Mouse (Mus musculus) kidney, embryonic 15.5 days (tissue): Measurements from ENCODE around the gene Pop5. TPM values are rescaled to one million over a fixed set of nuclear protein-coding genes. Genes with fewer than 3 reads are reported as not detected.

Experiments
- ATAC-seq: fragments of 200-750 bp; cut with Nextera tagmentation; replicated peaks from 2 replicates; pipeline ENCODE4 v1.8.0; 2017; ENCODE audit warnings: moderate TSS enrichment; ENCODE audit not compliant: low FRiP score
- H3K27ac ChIP-seq: fragments of 300-500 bp; sonication (generic); 2 replicates; pipeline ENCODE4 v1.5.1; 2015; ENCODE audit warnings: mild to moderate bottlenecking, inconsistent platforms
- H3K27me3 ChIP-seq: fragments of 300-500 bp; sonication (generic); 2 replicates; pipeline ENCODE4 v1.6.1; 2015; ENCODE audit warnings: inconsistent platforms
- H3K36me3 ChIP-seq: fragments of 300-500 bp; sonication (generic); 2 replicates; pipeline ENCODE4 v1.6.1; 2015; ENCODE audit warnings: inconsistent platforms
- H3K4me1 ChIP-seq: fragments of 300-500 bp; sonication (generic); 2 replicates; pipeline ENCODE4 v1.6.1; 2015; ENCODE audit warnings: inconsistent platforms
- H3K4me2 ChIP-seq: fragments of 300-500 bp; sonication (generic); 2 replicates; pipeline ENCODE4 v1.6.1; 2015; ENCODE audit warnings: moderate library complexity, mild to moderate bottlenecking, inconsistent platforms
- H3K4me3 ChIP-seq: fragments of 300-500 bp; sonication (generic); replicated peaks from 2 replicates; pipeline ENCODE4 v1.5.1; 2015; ENCODE audit warnings: mild to moderate bottlenecking, inconsistent platforms
- H3K9ac ChIP-seq: fragments of 300-500 bp; sonication (generic); 2 replicates; pipeline ENCODE4 v1.6.1; 2015; ENCODE audit warnings: mild to moderate bottlenecking, inconsistent platforms
- H3K9me3 ChIP-seq: fragments of 300-500 bp; sonication (generic); replicated peaks from 2 replicates; pipeline ENCODE4 v1.6.1; 2016; ENCODE audit warnings: inconsistent platforms
- WGBS: fragments of 180-500 bp; shearing (Covaris S2); methylation state at CpG from one replicate; pipeline ENCODE4 v1.1.7; 2015; ENCODE audit warnings: mixed read lengths; 5-methylcytosine and 5-hydroxymethylcytosine counted together
- polyA plus RNA-seq: library from polyadenylated mRNA; unstranded; fragments of >200 nt; fragmentation: Nextera tagmentation; extraction: Ambion mirVana; gene quantifications from 2 replicates; pipeline ENCODE4 v1.2.1, GENCODE M21; 2015

The Pop5 gene
- polyA plus RNA-seq, 1 experiment from 2014 or later = 123 TPM

GRCm38 (mm10) chr5:115294173-115294572, 58.5 kb downstream of the Pop5 start:
- 90% methylated on average over 8 of the region's 8 CpGs for WGBS
- ATAC-seq = no peak

More at GRCm38 (mm10) chr5:115294173-115294572, 58.5 kb downstream of the Pop5 start:
- no peaks in the 10 kb centered on the region for H3K27me3 ChIP-seq
- H3K9ac ChIP-seq = no peak overlapping the region
- peaks cover 21% of the 10 kb centered on the region for H3K4me1 ChIP-seq
- H3K27ac ChIP-seq = no peak overlapping the region
- no peak overlapping the region for H3K4me2 ChIP-seq
- H3K4me3 ChIP-seq = no peak overlapping the region
- peaks cover 98% of the 10 kb centered on the region for H3K36me3 ChIP-seq
- H3K9me3 ChIP-seq = no peaks in the 10 kb centered on the region

Other genes starting within 250 kb of the Pop5 start
- gene Sppl3, start 224.7 kb upstream of the Pop5 start, polyA plus RNA-seq = 13.6 and 14.8 TPM in 2 replicates
- 33.0 and 34.2 TPM in 2 replicates for gene Gm10401, start 137.5 kb upstream of the Pop5 start, polyA plus RNA-seq
- 85.1 and 94.7 TPM in 2 replicates for gene Acads, start 116.5 kb upstream of the Pop5 start, polyA plus RNA-seq
- gene Unc119b, start 100.9 kb upstream of the Pop5 start, polyA plus RNA-seq = 43.7 and 48.1 TPM in 2 replicates
- 84.7 and 97.3 TPM in 2 replicates for gene Mlec, start 77.7 kb upstream of the Pop5 start, polyA plus RNA-seq
- 1.7 TPM in 2 replicates for gene Cabp1, start 41.5 kb upstream of the Pop5 start, polyA plus RNA-seq
- 134 and 142 TPM in 2 replicates for gene Rnf10, start 37.1 kb downstream of the Pop5 start, polyA plus RNA-seq
- 51.0 and 51.2 TPM in 2 replicates for gene Coq5, start 43.8 kb downstream of the Pop5 start, polyA plus RNA-seq
- 1,617 and 1,807 TPM in 2 replicates for gene Dynll1, start 65.2 kb downstream of the Pop5 start, polyA plus RNA-seq
- 301 and 315 TPM in 2 replicates for gene Srsf9, start 91.3 kb downstream of the Pop5 start, polyA plus RNA-seq
- gene Gatc, start 105.3 kb downstream of the Pop5 start, polyA plus RNA-seq = 27.9 and 29.2 TPM in 2 replicates
- 56.2 and 58.2 TPM in 2 replicates for gene Triap1, start 105.4 kb downstream of the Pop5 start, polyA plus RNA-seq
- gene Cox6a1, start 113.1 kb downstream of the Pop5 start, polyA plus RNA-seq = 981 and 995 TPM in 2 replicates
- 21.1 and 22.0 TPM in 2 replicates for gene Msi1, start 193.8 kb downstream of the Pop5 start, polyA plus RNA-seq
- gene Pla2g1b, start 230.4 kb downstream of the Pop5 start, polyA plus RNA-seq = 0.61 and 1.2 TPM in 2 replicates
- gene Sirt4, start 248.9 kb downstream of the Pop5 start, polyA plus RNA-seq = 24.6 and 25.0 TPM in 2 replicates